Mouse (Mus musculus) G1E (cell line): ENCODE results near the gene Gadd45g.

Source experiments
- CTCF ChIP-seq: IDR thresholded peaks from 2 replicates; pipeline ENCODE4 v1.5.1; 2012; ENCODE audit warnings: low read depth, low read length, inconsistent platforms, mixed read lengths
- GATA1 ChIP-seq: IDR thresholded peaks from 2 replicates; pipeline ENCODE4 v1.6.1; 2012; ENCODE audit warnings: borderline replicate concordance, low read length, inconsistent platforms, mixed read lengths
- GATA2 ChIP-seq: IDR thresholded peaks from 2 replicates; pipeline ENCODE4 v1.6.1; 2012; ENCODE audit warnings: low read depth, low read length, inconsistent platforms, borderline replicate concordance
- POLR2AphosphoS5 ChIP-seq: IDR thresholded peaks from 2 replicates; pipeline ENCODE4 v1.6.1; 2012; ENCODE audit warnings: low read depth, low read length, inconsistent platforms; ENCODE audit not compliant: insufficient replicate concordance
- TAL1 ChIP-seq: conservative IDR thresholded peaks from 2 replicates; pipeline ENCODE4 v1.6.1; 2012; ENCODE audit warnings: low read depth, low read length, inconsistent platforms, mixed read lengths

GRCm38 (mm10) chr13:51850565-51850964 lies 4.1 kb downstream of the Gadd45g start:
- no peak for TF ChIP-seq CTCF
- no peak for TF ChIP-seq GATA1
- no peak for TF ChIP-seq TAL1
- no peak for TF ChIP-seq GATA2
- no peak for TF ChIP-seq POLR2AphosphoS5
